Mouse (Mus musculus) sigmoid colon, adult 10 weeks (tissue): ENCODE data around the gene C2cd4d. TPM values are rescaled to one million over a fixed set of nuclear protein-coding genes. Genes with fewer than 3 reads are reported as not detected.

Experiments used
- polyA plus RNA-seq: library from polyadenylated mRNA; stranded (reverse); fragments of 350-450 nt; fragmentation: Illumina TruSeq; extraction: RNeasy Lipid Tissue Mini Kit (QIAGEN cat#74804); gene quantifications from one replicate; pipeline ENCODE4 v1.2.3, GENCODE M21; 2014; ENCODE audit warnings: low read depth, low replicate concordance

The C2cd4d gene
- polyA plus RNA-seq = not detected

DNA sequence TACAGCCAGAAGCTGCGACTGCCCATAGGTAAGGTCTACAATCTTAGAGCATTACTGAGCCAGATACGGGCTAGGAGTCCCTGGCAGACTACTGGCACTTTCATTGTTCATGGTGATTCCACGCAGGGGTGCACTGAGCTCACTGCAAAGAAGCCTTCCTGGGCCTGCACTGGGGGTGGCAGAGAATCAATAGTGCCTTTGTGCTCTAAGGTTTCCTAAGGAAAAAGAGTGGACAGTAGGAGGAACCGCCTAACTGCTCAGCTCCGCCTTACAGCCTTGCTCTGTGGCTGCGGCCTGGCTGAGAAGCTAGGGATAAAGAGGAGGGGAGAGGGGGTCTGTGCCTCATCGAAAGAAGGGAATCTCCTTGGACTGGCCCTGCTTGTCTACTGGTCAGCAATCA lies at the start of gene C2cd4d:
C2cd4d (plus strand) TSS at position 301 of the 400 bp plus-strand sequence.

DNA sequence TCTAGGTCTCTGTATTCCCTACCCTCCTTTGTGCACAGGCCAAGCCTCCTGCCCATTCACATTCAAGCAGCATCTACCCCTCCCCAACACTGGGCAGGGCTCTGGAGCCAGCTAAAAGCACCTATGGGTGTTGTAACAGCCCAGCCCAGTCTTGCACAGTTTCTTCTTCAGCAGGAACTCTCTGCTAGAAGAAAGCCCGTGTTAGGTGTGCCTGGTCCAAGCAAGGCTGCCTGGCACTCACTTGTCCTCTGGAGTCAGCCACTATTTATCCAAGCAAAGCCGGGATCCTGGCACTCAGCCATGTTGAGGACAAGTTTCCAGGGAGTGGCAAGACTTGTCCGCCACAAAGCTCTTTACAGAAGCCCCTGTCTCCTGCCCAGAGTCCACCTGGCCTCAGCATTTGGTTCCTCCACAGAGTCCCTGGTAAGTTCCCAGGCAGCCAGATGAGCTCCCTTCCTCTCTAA lies 20.2 kb upstream of the C2cd4d start, which contains the start of gene Them5:
Them5 (plus strand) TSS at position 141 of the 464 bp plus-strand sequence.

DNA sequence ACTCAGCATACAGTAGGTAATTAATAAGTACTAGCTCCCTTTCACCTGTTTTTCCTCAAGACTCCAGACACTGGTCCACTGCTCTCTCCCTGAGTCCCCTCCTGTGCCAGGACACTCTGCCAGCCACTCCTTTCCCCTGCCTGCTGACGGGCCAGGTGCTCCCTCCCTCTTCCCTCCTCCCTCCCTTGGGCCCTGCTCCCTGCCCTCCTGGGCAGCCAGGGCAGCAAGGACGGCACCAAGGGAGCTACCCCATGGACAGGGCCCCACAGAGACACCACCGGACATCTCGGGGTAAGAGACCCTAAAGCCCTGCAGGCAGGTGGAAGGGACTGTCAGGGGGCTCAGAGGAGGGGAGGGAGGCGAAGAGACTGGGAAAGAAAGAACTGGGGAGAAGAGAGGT lies 10.4 kb downstream of the C2cd4d start, which contains the start of gene Rorc:
Rorc (plus strand) TSS at position 154 of the 400 bp plus-strand sequence.

DNA sequence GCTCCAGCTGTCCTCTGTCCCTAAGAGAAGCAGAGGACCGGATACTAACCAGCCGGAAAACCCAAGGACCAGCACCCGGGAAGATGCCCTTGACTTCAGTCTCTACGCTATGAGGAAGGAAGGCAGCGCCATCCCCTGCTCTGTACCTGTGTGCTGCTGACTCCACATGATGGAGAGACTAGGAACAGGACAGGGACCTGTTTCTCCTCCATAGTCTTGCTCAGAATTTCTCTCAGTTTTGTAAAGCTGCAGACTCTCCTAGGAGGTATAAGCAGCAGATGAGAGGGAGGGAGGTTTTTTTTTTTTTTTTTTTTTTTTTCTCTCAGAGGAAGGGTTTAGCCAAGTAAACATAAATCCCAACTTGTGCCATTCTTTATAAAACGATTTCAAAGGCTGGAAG lies 36.0 kb downstream of the C2cd4d start, which contains the start of gene Lingo4:
Lingo4 (plus strand) TSS at position 301 of the 400 bp plus-strand sequence.

DNA sequence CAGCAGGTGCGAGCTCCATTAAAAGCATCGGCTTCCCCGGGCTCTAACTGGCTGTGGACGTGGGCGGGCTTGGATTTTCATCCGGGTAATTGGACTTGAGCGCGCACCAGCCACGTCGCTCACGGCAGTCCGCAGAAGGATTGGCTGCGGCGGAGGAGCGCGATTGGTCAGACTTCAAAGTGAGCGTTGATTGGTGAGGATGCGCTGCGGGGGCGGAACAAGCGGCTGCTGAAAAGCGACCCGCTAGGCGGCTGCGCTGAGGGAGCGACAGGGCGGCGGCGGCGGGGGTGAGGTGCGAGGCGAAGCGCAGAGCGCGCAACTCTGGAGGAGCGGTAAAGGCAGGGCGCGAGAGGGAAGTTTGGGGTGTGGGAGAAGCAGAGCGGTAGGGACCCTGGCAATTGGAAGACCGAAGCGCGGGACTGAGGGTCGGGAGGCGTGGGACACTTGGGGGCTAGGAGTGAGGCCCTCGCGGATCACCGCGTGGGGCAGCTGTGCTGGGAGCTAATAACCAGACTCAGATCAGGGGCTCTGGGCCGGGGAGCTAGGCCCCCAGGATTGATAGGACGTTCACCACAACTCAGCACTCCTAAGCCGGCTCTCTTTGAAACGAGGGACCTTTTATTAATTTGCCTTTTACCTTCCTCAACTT lies 50.9 kb downstream of the C2cd4d start, which contains the start of gene Tdrkh:
Tdrkh (plus strand) TSS at position 243 of the 649 bp plus-strand sequence.

Other genes with a start within 250 kb of the C2cd4d start
- not detected for gene Gm10696, start 184.2 kb upstream of the C2cd4d start, polyA plus RNA-seq
- gene Gm5286, start 165.7 kb upstream of the C2cd4d start, polyA plus RNA-seq = not detected
- not detected for gene Gm4778, start 98.4 kb upstream of the C2cd4d start, polyA plus RNA-seq
- 41.5 TPM for gene Them4, start 52.3 kb upstream of the C2cd4d start, polyA plus RNA-seq
- not detected for gene Them5, start 20.3 kb upstream of the C2cd4d start, polyA plus RNA-seq
- gene Rorc, start 10.4 kb downstream of the C2cd4d start, polyA plus RNA-seq = 54.0 TPM
- gene Lingo4, start 36.1 kb downstream of the C2cd4d start, polyA plus RNA-seq = 0.38 TPM
- 3.1 TPM for gene Tdrkh, start 50.8 kb downstream of the C2cd4d start, polyA plus RNA-seq
- 50.4 TPM for gene Mrpl9, start 80.9 kb downstream of the C2cd4d start, polyA plus RNA-seq
- 1.3 TPM for gene Oaz3, start 81.5 kb downstream of the C2cd4d start, polyA plus RNA-seq
- gene Celf3, start 115.9 kb downstream of the C2cd4d start, polyA plus RNA-seq = 0.69 TPM
- 3.2 TPM for gene Riiad1, start 117.9 kb downstream of the C2cd4d start, polyA plus RNA-seq
- 47.7 TPM for gene Snx27, start 220.3 kb downstream of the C2cd4d start, polyA plus RNA-seq